Mouse (Mus musculus) testis, adult 2 months (tissue): ENCODE measurements at regions not wholly inside any gene's neighbourhood (a gene's known extent, or its start where the extent isn't known, plus 50 kb on each side); places are given as distances from the start of the nearest gene placed in this dataset.
A peak's percentile ranks its signal among the peaks of the same experiment; 100 is the strongest.
"Not testable (repeated sequence)": the region's sequence is repeated elsewhere in the genome, so short reads cannot be mapped to it uniquely, and the experiment has no call there.

Experiments used
- H3K27ac ChIP-seq: fragments of 200-500 bp; 2 replicates; pipeline ENCODE4 v1.5.1; 2012; ENCODE audit warnings: low read depth, low read length; ENCODE audit not compliant: control insufficient read depth, insufficient read depth
- H3K27me3 ChIP-seq: fragments of 200-500 bp; 2 replicates; pipeline ENCODE4 v1.6.1; 2012; ENCODE audit warnings: mild to moderate bottlenecking, low read length, moderate library complexity; ENCODE audit not compliant: control insufficient read depth, insufficient read depth
- H3K36me3 ChIP-seq: fragments of 200-500 bp; 2 replicates; pipeline ENCODE4 v1.6.1; 2012; ENCODE audit warnings: mild to moderate bottlenecking, low read length; ENCODE audit not compliant: control insufficient read depth, insufficient read depth
- H3K4me1 ChIP-seq: fragments of 200-500 bp; 2 replicates; pipeline ENCODE4 v1.6.1; 2012; ENCODE audit warnings: low read length; ENCODE audit not compliant: control insufficient read depth, insufficient read depth
- H3K4me3 ChIP-seq: fragments of 200-500 bp; 2 replicates; pipeline ENCODE4 v1.5.1; 2012; ENCODE audit warnings: low read depth, mild to moderate bottlenecking, low read length, moderate library complexity, mixed read lengths; ENCODE audit not compliant: control insufficient read depth
- CTCF ChIP-seq: fragments of 200-500 bp; IDR thresholded peaks from 2 replicates; pipeline ENCODE4 v1.5.1; 2012; ENCODE audit warnings: low read depth, mild to moderate bottlenecking, inconsistent platforms, low read length, moderate library complexity; ENCODE audit not compliant: control insufficient read depth, insufficient read depth, insufficient replicate concordance
- POLR2A ChIP-seq: fragments of 200-500 bp; IDR thresholded peaks from 2 replicates; pipeline ENCODE4 v1.6.1; 2012; ENCODE audit warnings: low read depth, mild to moderate bottlenecking, inconsistent platforms, low read length, moderate library complexity; ENCODE audit not compliant: control insufficient read depth

- no peak overlapping the region for H3K27ac ChIP-seq
- H3K27me3 ChIP-seq, result no peaks in the 10 kb centered on the region
- H3K4me3 ChIP-seq, result no peak overlapping the region
- no peak for TF ChIP-seq POLR2A
- no peak for TF ChIP-seq CTCF
- H3K36me3 ChIP-seq, result no peaks in the 10 kb centered on the region
- H3K4me1 ChIP-seq, result no peaks in the 10 kb centered on the region
These were observed 173.7 kb downstream of the Alg10b start for GRCm38 (mm10) chr15:90397691-90398377.

- H3K27me3 ChIP-seq, result no peaks in the 10 kb centered on the region
- H3K4me3 ChIP-seq, result no peak overlapping the region
- H3K36me3 ChIP-seq, result no peaks in the 10 kb centered on the region
- TF ChIP-seq POLR2A, result no peak
- TF ChIP-seq CTCF, result no peak
- no peak overlapping the region for H3K27ac ChIP-seq
- no peaks in the 10 kb centered on the region for H3K4me1 ChIP-seq
These were observed 176.5 kb downstream of the Alg10b start for GRCm38 (mm10) chr15:90400326-90401280.

DNA sequence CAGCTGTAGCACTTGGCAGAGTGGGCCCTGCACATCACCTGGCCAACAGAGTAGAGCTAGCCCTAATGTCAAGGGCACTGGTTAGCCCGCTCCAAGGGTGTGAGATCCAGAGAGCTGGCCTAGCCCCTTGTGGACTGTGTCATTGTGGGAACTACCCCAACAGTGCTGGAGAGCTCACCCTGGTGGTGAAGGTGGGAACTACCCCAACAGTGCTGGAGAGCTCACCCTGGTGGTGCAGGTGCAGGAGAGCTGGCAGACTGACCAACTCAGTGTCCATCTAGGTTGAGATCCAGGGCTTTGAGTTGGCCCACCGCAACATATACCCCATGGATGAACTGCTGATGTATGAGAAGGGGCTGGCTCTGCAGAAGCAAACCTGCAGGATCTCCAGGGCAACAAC is 196.7 kb downstream of the Alg10b start:
- Histone ChIP-seq H3K4me3 (no peak overlapping the region), H3K36me3 (no peaks in the 10 kb centered on the region), H3K27ac (no peak overlapping the region), H3K4me1 (no peaks in the 10 kb centered on the region), H3K27me3 (no peaks in the 10 kb centered on the region)
- TF ChIP-seq POLR2A, result no peak
- peak; percentile 53; the same call in 1 of the 2 replicates for TF ChIP-seq CTCF

- H3K4me3 ChIP-seq, result no peak overlapping the region
- no peaks in the 10 kb centered on the region for H3K36me3 ChIP-seq
- H3K4me1 ChIP-seq, result no peaks in the 10 kb centered on the region
- no peaks in the 10 kb centered on the region for H3K27me3 ChIP-seq
- TF ChIP-seq POLR2A, result no peak
- no peak overlapping the region for H3K27ac ChIP-seq
These were observed 198.1 kb downstream of the Alg10b start for GRCm38 (mm10) chr15:90422122-90422614.

- not testable (repeated sequence) for H3K27ac ChIP-seq, H3K4me3 ChIP-seq, H3K4me1 ChIP-seq, H3K36me3 ChIP-seq, H3K27me3 ChIP-seq
These were observed 206.9 kb downstream of the Alg10b start for GRCm38 (mm10) chr15:90431048-90431447.

GRCm38 (mm10) chr15:90432154-90432553 is 208.0 kb downstream of the Alg10b start:
- TF ChIP-seq POLR2A, result no peak
- no peak for TF ChIP-seq CTCF
- Histone ChIP-seq H3K36me3 (no peaks in the 10 kb centered on the region), H3K4me3 (no peak overlapping the region), H3K27ac (no peak overlapping the region), H3K4me1 (no peaks in the 10 kb centered on the region), H3K27me3 (no peaks in the 10 kb centered on the region)

- Histone ChIP-seq H3K27ac (no peak overlapping the region), H3K4me1 (no peaks in the 10 kb centered on the region), H3K27me3 (no peaks in the 10 kb centered on the region), H3K36me3 (no peaks in the 10 kb centered on the region), H3K4me3 (no peak overlapping the region)
- no peak for TF ChIP-seq CTCF
- TF ChIP-seq POLR2A, result no peak
These were observed 211.2 kb downstream of the Alg10b start for GRCm38 (mm10) chr15:90435286-90435685.
